Mouse (Mus musculus) liver, postnatal 0 days (tissue): ENCODE measurements around the gene Gm3336. TPM values are rescaled to one million over a fixed set of nuclear protein-coding genes. Genes with fewer than 3 reads are reported as not detected.

Experiments used
- ATAC-seq: fragments of 200-750 bp; cut with Nextera tagmentation; 2 replicates; pipeline ENCODE4 v1.8.0; 2017; ENCODE audit warnings: mild to moderate bottlenecking, moderate library complexity
- DNase-seq: peaks from one replicate; pipeline ENCODE4 v3.0.0-alpha.2; 2016
- H3K27ac ChIP-seq: fragments of 300-500 bp; sonication (generic); 2 replicates; pipeline ENCODE4 v1.5.1; 2014; ENCODE audit warnings: antibody characterized with exemption, moderate library complexity, mild to moderate bottlenecking, low read depth
- H3K27me3 ChIP-seq: fragments of 300-500 bp; sonication (generic); 2 replicates; pipeline ENCODE4 v1.6.1; 2014; ENCODE audit warnings: low read length, control low read depth, mixed read lengths; ENCODE audit not compliant: insufficient read depth
- H3K36me3 ChIP-seq: fragments of 300-500 bp; sonication (generic); replicated peaks from 2 replicates; pipeline ENCODE4 v1.6.1; 2014; ENCODE audit warnings: mild to moderate bottlenecking, control low read depth, low read length, moderate library complexity, mixed read lengths; ENCODE audit not compliant: insufficient read depth
- H3K4me1 ChIP-seq: fragments of 300-500 bp; sonication (generic); 2 replicates; pipeline ENCODE4 v1.6.1; 2014; ENCODE audit warnings: antibody characterized with exemption, mild to moderate bottlenecking, control low read depth; ENCODE audit not compliant: insufficient read depth
- H3K4me2 ChIP-seq: fragments of 300-500 bp; sonication (generic); 2 replicates; pipeline ENCODE4 v1.6.1; 2014; ENCODE audit warnings: low read depth, mild to moderate bottlenecking, low read length, moderate library complexity, mixed read lengths
- H3K4me3 ChIP-seq: fragments of 300-500 bp; sonication (generic); 2 replicates; pipeline ENCODE4 v1.5.1; 2014; ENCODE audit warnings: low read depth, low read length
- H3K9ac ChIP-seq: fragments of 300-500 bp; sonication (generic); replicated peaks from 2 replicates; pipeline ENCODE4 v1.6.1; 2014; ENCODE audit warnings: mild to moderate bottlenecking, moderate library complexity
- H3K9me3 ChIP-seq: fragments of 300-500 bp; sonication (generic); 2 replicates; pipeline ENCODE4 v1.6.1; 2016; ENCODE audit warnings: mild to moderate bottlenecking, control low read depth, low read length, mixed read lengths
- CTCF ChIP-seq: sonication (generic); IDR thresholded peaks from 2 replicates; pipeline ENCODE4 v1.5.1; 2016; ENCODE audit warnings: antibody characterized with exemption, low read depth
- EP300 ChIP-seq: IDR thresholded peaks from 2 replicates; pipeline ENCODE4 v1.6.1; 2016; ENCODE audit warnings: antibody characterized with exemption, low read depth, mild to moderate bottlenecking
- WGBS: fragments of 180-500 bp; shearing (Covaris S2); extraction: QIAGEN DNeasy Blood & Tissue Kit; methylation state at CpG from one replicate; pipeline ENCODE4 v1.1.7; 2014; ENCODE audit not compliant: insufficient replicate concordance; 5-methylcytosine and 5-hydroxymethylcytosine counted together
- polyA plus RNA-seq: library from polyadenylated mRNA; unstranded; fragments of >200 nt; fragmentation: Nextera tagmentation; extraction: Ambion mirVana; gene quantifications from 2 replicates; pipeline ENCODE4 v1.2.1, GENCODE M21; 2015

Gene Gm3336
- polyA plus RNA-seq, 1 experiment from 2014 or later, result 0.22 TPM

- TF ChIP-seq EP300 (no peak), CTCF (no peak)
- no peak overlapping the region for H3K4me3 ChIP-seq
- H3K27ac ChIP-seq, result peak overlapping the region; percentile 66
- H3K9me3 ChIP-seq, result no peaks in the 10 kb centered on the region
- no peak for ATAC-seq
- H3K36me3 ChIP-seq, result peaks cover 24% of the 10 kb centered on the region
- H3K27me3 ChIP-seq, result no peaks in the 10 kb centered on the region
- no peak overlapping the region for H3K4me2 ChIP-seq
- no peak for DNase-seq
- H3K9ac ChIP-seq, result no peak overlapping the region
- peaks cover 57% of the 10 kb centered on the region for H3K4me1 ChIP-seq
- 69% methylated on average over 6 of the region's 6 CpGs for WGBS
These were observed 49.2 kb downstream of the Gm3336 start for GRCm38 (mm10) chr8:70767503-70767902.

GRCm38 (mm10) chr8:70768231-70768776 is 50.0 kb downstream of the Gm3336 start:
- Histone ChIP-seq H3K4me2 (0 out of 2 replicates have a peak overlapping the region, but pooled peaks have one; percentile 9), H3K4me3 (no peak overlapping the region), H3K36me3 (peaks cover 26% of the 10 kb centered on the region), H3K4me1 (peaks cover 51% of the 10 kb centered on the region), H3K27ac (peak overlapping the region; percentile 66), H3K9ac (no peak overlapping the region), H3K9me3 (no peaks in the 10 kb centered on the region), H3K27me3 (no peaks in the 10 kb centered on the region)
- TF ChIP-seq CTCF, result no peak
- no peak for TF ChIP-seq EP300
- 75% methylated on average over 32 of the region's 32 CpGs for WGBS
- ATAC-seq (no peak), DNase-seq (peak; percentile 57)

GRCm38 (mm10) chr8:70768956-70769355 is 50.6 kb downstream of the Gm3336 start:
- H3K4me3 ChIP-seq, result no peak overlapping the region
- peaks cover 26% of the 10 kb centered on the region for H3K36me3 ChIP-seq
- ATAC-seq (no peak), DNase-seq (no peak)
- H3K4me2 ChIP-seq, result no peak overlapping the region
- TF ChIP-seq CTCF (no peak), EP300 (no peak)
- H3K4me1 ChIP-seq, result peaks cover 51% of the 10 kb centered on the region
- H3K27me3 ChIP-seq, result no peaks in the 10 kb centered on the region
- 80% methylated on average over 16 of the region's 16 CpGs for WGBS
- H3K9ac ChIP-seq, result no peak overlapping the region
- no peaks in the 10 kb centered on the region for H3K9me3 ChIP-seq
- peak overlapping the region; percentile 66 for H3K27ac ChIP-seq

DNA sequence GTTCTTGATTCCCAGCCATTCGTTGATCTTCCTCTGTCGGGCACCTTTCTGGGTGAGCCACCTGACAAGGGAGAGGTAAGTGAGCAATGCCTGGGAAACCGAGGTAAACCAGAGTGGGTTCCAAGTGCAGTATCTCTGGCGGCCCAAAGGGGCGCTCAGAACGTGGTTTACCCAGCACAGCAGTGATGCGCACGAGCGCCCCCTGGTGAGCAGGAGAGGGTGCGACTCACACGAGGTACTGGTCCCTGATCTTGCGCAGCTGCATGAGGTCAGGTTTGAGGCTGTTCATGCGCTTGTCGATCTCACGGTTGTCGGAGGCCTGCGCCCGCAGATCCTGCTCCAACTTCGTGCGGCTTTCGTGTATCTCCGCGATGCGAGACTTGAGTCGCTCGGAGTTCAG is 51.0 kb downstream of the Gm3336 start:
- ATAC-seq (peak; percentile 81), DNase-seq (peak; percentile 99)
- H3K27ac ChIP-seq, result 0 out of 2 replicates have a peak overlapping the region, but pooled peaks have one; percentile 66
- peak; percentile 100 for TF ChIP-seq CTCF
- no peak for TF ChIP-seq EP300
- H3K4me2 ChIP-seq, result no peak overlapping the region
- no peak overlapping the region for H3K4me3 ChIP-seq
- no peak overlapping the region for H3K9ac ChIP-seq
- no peaks in the 10 kb centered on the region for H3K27me3 ChIP-seq
- no peaks in the 10 kb centered on the region for H3K9me3 ChIP-seq
- H3K4me1 ChIP-seq, result peaks cover 51% of the 10 kb centered on the region
- WGBS, result 6% methylated on average over 24 of the region's 26 CpGs
- peaks cover 26% of the 10 kb centered on the region for H3K36me3 ChIP-seq

DNA sequence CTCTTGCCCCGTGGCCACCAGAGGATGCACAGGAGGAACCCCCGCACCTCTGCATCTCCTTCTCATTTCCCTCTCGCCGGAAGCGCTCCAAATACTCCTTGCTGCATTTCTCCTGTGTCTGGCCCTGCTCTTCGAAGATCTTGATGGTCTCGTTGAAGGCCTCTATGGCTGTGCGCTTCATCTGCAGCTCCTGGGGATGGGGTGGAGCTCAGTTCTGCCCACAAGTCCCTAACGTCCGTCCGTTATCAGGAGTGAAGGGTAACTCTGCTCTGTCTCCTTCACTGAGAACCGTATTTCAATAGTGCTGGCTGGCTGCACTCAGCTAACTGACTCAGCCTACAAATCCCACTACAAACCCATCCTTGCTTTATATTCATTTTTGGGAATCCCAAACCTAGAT is 51.5 kb downstream of the Gm3336 start:
- Histone ChIP-seq H3K4me2 (no peak overlapping the region), H3K4me1 (peaks cover 48% of the 10 kb centered on the region), H3K4me3 (no peak overlapping the region), H3K27me3 (no peaks in the 10 kb centered on the region), H3K9me3 (no peaks in the 10 kb centered on the region), H3K27ac (no peak overlapping the region), H3K9ac (no peak overlapping the region), H3K36me3 (peaks cover 26% of the 10 kb centered on the region)
- no peak for ATAC-seq
- TF ChIP-seq EP300 (no peak), CTCF (no peak)
- no peak for DNase-seq
- 58% methylated on average over 12 of the region's 12 CpGs for WGBS

DNA sequence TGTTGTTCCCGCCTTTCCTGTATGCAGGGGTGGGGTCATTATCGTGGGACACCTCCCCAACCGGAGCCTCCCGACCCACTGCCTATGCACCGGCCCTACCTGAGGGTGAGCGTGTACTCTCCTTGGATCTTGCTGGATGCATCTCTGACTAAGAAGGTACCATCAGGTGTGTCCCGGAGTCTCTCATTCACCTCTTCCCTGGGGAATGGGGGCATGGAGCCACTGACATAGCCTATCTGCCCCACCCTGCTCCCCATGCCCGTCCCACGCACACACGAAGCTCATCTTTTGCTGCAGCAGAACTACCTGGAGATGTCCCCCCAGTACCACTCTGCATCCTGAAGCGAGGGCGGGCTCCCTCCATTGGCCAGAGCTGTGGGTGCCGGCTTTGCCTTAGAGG is 52.4 kb downstream of the Gm3336 start:
- H3K9ac ChIP-seq, result no peak overlapping the region
- 89% methylated on average over 13 of the region's 13 CpGs for WGBS
- H3K36me3 ChIP-seq, result peaks cover 26% of the 10 kb centered on the region
- no peak overlapping the region for H3K4me3 ChIP-seq
- H3K27me3 ChIP-seq, result no peaks in the 10 kb centered on the region
- ATAC-seq, result no peak
- no peaks in the 10 kb centered on the region for H3K9me3 ChIP-seq
- H3K4me2 ChIP-seq, result no peak overlapping the region
- no peak for DNase-seq
- H3K27ac ChIP-seq, result no peak overlapping the region
- TF ChIP-seq EP300, result no peak
- no peak for TF ChIP-seq CTCF
- peaks cover 50% of the 10 kb centered on the region for H3K4me1 ChIP-seq
